Mouse (Mus musculus) myocyte (in vitro differentiated cells): Measurements from ENCODE around the gene Srd5a1.

Source experiments
- CEBPB ChIP-seq: IDR thresholded peaks from 2 replicates; pipeline ENCODE4 v1.6.1; 2011; ENCODE audit warnings: mild to moderate bottlenecking, moderate library complexity; ENCODE audit not compliant: poor library complexity, insufficient read depth, severe bottlenecking
- E2F4 ChIP-seq: IDR thresholded peaks from one replicate; pipeline ENCODE4 v1.6.1; 2011; ENCODE audit warnings: mild to moderate bottlenecking, control low read depth, moderate library complexity; ENCODE audit not compliant: insufficient read depth
- MAX ChIP-seq: IDR thresholded peaks from one replicate; pipeline ENCODE4 v1.6.1; 2011; ENCODE audit warnings: low read depth, mild to moderate bottlenecking, control low read depth
- MYOD1 ChIP-seq, 3 experiments: IDR thresholded peaks; one replicate each; pipeline ENCODE4 v1.6.1; 2011; ENCODE audit warnings: control low read depth in 2 of 3, low read depth in 2 of 3, mild to moderate bottlenecking in 2 of 3, moderate library complexity in 1 of 3; ENCODE audit not compliant: insufficient read length in 2 of 3, control insufficient read depth in 1 of 3
- MYOG ChIP-seq, 3 experiments: IDR thresholded peaks; one replicate each; pipeline ENCODE4 v1.6.1; 2011; ENCODE audit warnings: control low read depth in 2 of 3, low read depth in 2 of 3, mild to moderate bottlenecking in 2 of 3; ENCODE audit not compliant: insufficient read length in 2 of 3, control insufficient read depth in 1 of 3, insufficient read depth in 1 of 3
- POLR2A ChIP-seq: IDR thresholded peaks from one replicate; pipeline ENCODE4 v1.6.1; 2011; ENCODE audit warnings: low read depth, mild to moderate bottlenecking, control low read depth, moderate library complexity; ENCODE audit not compliant: insufficient read length
- POLR2AphosphoS2 ChIP-seq: IDR thresholded peaks from one replicate; pipeline ENCODE4 v1.6.1; 2011; ENCODE audit warnings: low read depth, control low read depth; ENCODE audit not compliant: insufficient read length
- REST ChIP-seq: IDR thresholded peaks from one replicate; pipeline ENCODE4 v1.6.1; 2011; ENCODE audit warnings: mild to moderate bottlenecking, control low read depth, moderate library complexity; ENCODE audit not compliant: insufficient read depth, insufficient read length
- SRF ChIP-seq: IDR thresholded peaks from one replicate; pipeline ENCODE4 v1.6.1; 2011; ENCODE audit warnings: low read depth; ENCODE audit not compliant: control insufficient read depth, insufficient read length
- TCF12 ChIP-seq: IDR thresholded peaks from one replicate; pipeline ENCODE4 v1.6.1; 2011; ENCODE audit warnings: mild to moderate bottlenecking, control low read depth; ENCODE audit not compliant: poor library complexity, insufficient read depth, severe bottlenecking
- TCF3 ChIP-seq: IDR thresholded peaks from one replicate; pipeline ENCODE4 v1.6.1; 2011; ENCODE audit warnings: low read depth, control low read depth; ENCODE audit not compliant: insufficient read length
- USF1 ChIP-seq: IDR thresholded peaks from one replicate; pipeline ENCODE4 v1.6.1; 2011; ENCODE audit warnings: low read depth, mild to moderate bottlenecking, control low read depth, moderate library complexity

- TF ChIP-seq POLR2A (no peak), MAX (no peak), TCF12 (no peak), USF1 (no peak), MYOD1 (IDR thresholded peaks at IDR 0.05; ENCODE audit: control insufficient read depth in 1 of 3, insufficient read length in 2 of 3, low read depth in 2 of 3) (no peak), POLR2AphosphoS2 (no peak), TCF3 (no peak), E2F4 (no peak), REST (no peak), CEBPB (no peak), MYOG (IDR thresholded peaks at IDR 0.05; ENCODE audit: control insufficient read depth in 1 of 3, insufficient read depth in 1 of 3, insufficient read length in 2 of 3, low read depth in 2 of 3) (no peak), SRF (no peak)
These were observed 43.3 kb upstream of the Srd5a1 start for GRCm38 (mm10) chr13:69654508-69654907.
